Mouse (Mus musculus) erythroblast, embryonic 14.5 days (primary cell): Measurements from ENCODE around the gene Vps26c.

Experiments used
- GATA1 ChIP-seq: IDR thresholded peaks from 2 replicates; pipeline ENCODE4 v1.6.1; 2012; ENCODE audit warnings: low read length, inconsistent platforms, mixed read lengths
- TAL1 ChIP-seq: IDR thresholded peaks from 3 replicates; pipeline ENCODE4 v1.6.1; 2012; ENCODE audit warnings: low read length, inconsistent platforms, mixed read lengths

DNA sequence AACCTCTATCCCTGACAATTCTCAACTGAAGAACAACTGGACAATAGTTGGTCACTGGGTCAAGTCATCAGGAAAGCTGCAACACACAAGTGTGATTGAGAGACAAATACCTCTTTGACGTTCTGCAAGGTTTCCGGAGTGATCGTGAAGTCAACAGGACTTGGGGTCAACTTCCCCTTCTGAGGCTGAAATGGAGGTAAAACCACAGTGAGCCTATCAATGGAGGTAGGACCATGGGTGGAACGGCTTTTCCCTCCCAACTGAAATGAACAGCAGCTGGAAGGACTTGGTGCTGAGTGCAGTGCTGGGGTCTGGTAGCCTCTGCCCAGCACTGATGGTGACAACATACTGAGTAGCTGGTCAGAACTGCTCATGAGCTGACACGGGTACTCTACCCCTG lies 22.4 kb downstream of the Vps26c start:
- TF ChIP-seq GATA1 = no peak
- no peak for TF ChIP-seq TAL1
